Mouse (Mus musculus) gastrocnemius, postnatal 4 days (tissue): ENCODE data around the gene Fcnb. TPM values are rescaled to one million over a fixed set of nuclear protein-coding genes. Genes with fewer than 3 reads are reported as not detected.

ENCODE experiments used
- DNase-seq, 2 experiments: peaks; one replicate each; pipeline ENCODE4 v3.0.0; 2021 to 2022; ENCODE audit warnings: low spot score in 2 of 2, mixed read lengths in 2 of 2
- total RNA-seq, 2 experiments: library from RNA; stranded (reverse); gene quantifications; 2 replicates each; pipeline ENCODE4 v1.2.3; 2021

Fcnb gene
- total RNA-seq, 2 experiments from 2014 or later, result not detected

- no peak for DNase-seq
Observed at GRCm38 (mm10) chr2:28086112-28086511, 1.4 kb upstream of the Fcnb start.

GRCm38 (mm10) chr2:28075616-28076187, 9.0 kb downstream of the Fcnb start:
- no peak for DNase-seq

GRCm38 (mm10) chr2:28068537-28068878, 16.2 kb downstream of the Fcnb start:
- no peak for DNase-seq

GRCm38 (mm10) chr2:28067821-28068536, 16.7 kb downstream of the Fcnb start:
- no peak for DNase-seq

- DNase-seq, result peak in 1 of 2 experiments; percentile 19
Observed at GRCm38 (mm10) chr2:28067175-28067574, 17.5 kb downstream of the Fcnb start.

- DNase-seq, result no peak
Observed at GRCm38 (mm10) chr2:28066686-28067085, 18.0 kb downstream of the Fcnb start.

GRCm38 (mm10) chr2:28065081-28065651, 19.5 kb downstream of the Fcnb start:
- no peak for DNase-seq

- DNase-seq, result no peak
Observed at GRCm38 (mm10) chr2:28064339-28065080, 20.2 kb downstream of the Fcnb start.

- DNase-seq, result no peak
Observed at GRCm38 (mm10) chr2:28063711-28064338, 20.9 kb downstream of the Fcnb start.

- DNase-seq, result no peak
Observed at GRCm38 (mm10) chr2:28059922-28060321, 24.8 kb downstream of the Fcnb start.

- DNase-seq, result no peak
Observed at GRCm38 (mm10) chr2:28047092-28047491, 37.6 kb downstream of the Fcnb start.

- no peak for DNase-seq
Observed at GRCm38 (mm10) chr2:28046311-28046710, 38.4 kb downstream of the Fcnb start.

- DNase-seq, result no peak
Observed at GRCm38 (mm10) chr2:28044920-28045598, 39.6 kb downstream of the Fcnb start.

GRCm38 (mm10) chr2:28040466-28040865, 44.2 kb downstream of the Fcnb start:
- DNase-seq, result no peak

- DNase-seq, result no peak
Observed at GRCm38 (mm10) chr2:28039647-28040325, 44.9 kb downstream of the Fcnb start.

GRCm38 (mm10) chr2:28038391-28039096, 46.1 kb downstream of the Fcnb start:
- DNase-seq, result no peak

GRCm38 (mm10) chr2:28037505-28038390, 46.9 kb downstream of the Fcnb start:
- no peak for DNase-seq

- DNase-seq, result no peak
Observed at GRCm38 (mm10) chr2:28036788-28037187, 47.9 kb downstream of the Fcnb start.
